Mouse (Mus musculus) heart, adult 2 months (tissue): ENCODE results near the gene Thnsl1.

Experiments
- CTCF ChIP-seq: fragments of 200-600 bp; IDR thresholded peaks from 2 replicates; pipeline ENCODE4 v1.8.1; 2022; ENCODE audit warnings: antibody characterized with exemption, mild to moderate bottlenecking, moderate library complexity
- EP300 ChIP-seq: fragments of 200-500 bp; IDR thresholded peaks from 2 replicates; pipeline ENCODE4 v1.6.1; 2011; ENCODE audit warnings: low read depth, low read length, control low read depth; ENCODE audit not compliant: insufficient read depth
- POLR2A ChIP-seq: fragments of 200-500 bp; IDR thresholded peaks from 2 replicates; pipeline ENCODE4 v1.6.1; 2011; ENCODE audit warnings: mild to moderate bottlenecking, low read depth, low read length, control low read depth; ENCODE audit not compliant: insufficient read depth

- TF ChIP-seq CTCF (no peak), POLR2A (no peak), EP300 (no peak)
These were observed 17.2 kb downstream of the Thnsl1 start for GRCm38 (mm10) chr2:21222453-21223384.
